Mouse (Mus musculus) erythroblast, embryonic 14.5 days (primary cell): Measurements from ENCODE around the gene Kremen1.

ENCODE experiments used
- GATA1 ChIP-seq: IDR thresholded peaks from 2 replicates; pipeline ENCODE4 v1.6.1; 2012; ENCODE audit warnings: low read length, inconsistent platforms, mixed read lengths
- TAL1 ChIP-seq: IDR thresholded peaks from 3 replicates; pipeline ENCODE4 v1.6.1; 2012; ENCODE audit warnings: low read length, inconsistent platforms, mixed read lengths

- TF ChIP-seq GATA1 (no peak), TAL1 (no peak)
Observed at GRCm38 (mm10) chr11:5259944-5260598, 1.3 kb downstream of the Kremen1 start.
